Mouse (Mus musculus): ENCODE data around the gene Mrps16. TPM values are rescaled to one million over a fixed set of nuclear protein-coding genes. Genes with fewer than 3 reads are reported as not detected.

The Mrps16 gene
- total RNA-seq, 1 experiment from 2014 or later: 43.9 TPM

DNA sequence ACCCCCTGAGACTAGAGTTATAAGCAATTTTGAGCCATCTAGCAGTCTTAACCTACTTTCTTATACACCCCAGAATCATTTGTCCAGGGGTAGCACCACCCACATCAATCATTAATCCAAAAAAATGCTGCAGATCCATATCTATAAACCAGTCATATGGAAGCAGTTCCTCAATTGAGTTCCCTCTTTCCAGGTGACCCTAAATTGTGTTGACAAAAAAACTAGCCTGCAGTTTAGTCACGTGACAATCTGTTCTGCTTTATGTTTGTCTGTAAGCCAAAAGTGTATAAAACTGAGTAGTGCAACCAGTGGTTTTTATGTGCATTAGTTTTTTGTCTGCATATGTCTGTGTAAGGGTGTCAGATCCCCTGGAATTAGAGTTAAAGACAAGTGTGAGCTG, 21.6 kb downstream of the Mrps16 start:
- ATAC-seq (replicated peaks; ENCODE audit: low read depth, poor library complexity, severe bottlenecking): no peak; the same call in 1 of the 2 replicates

DNA sequence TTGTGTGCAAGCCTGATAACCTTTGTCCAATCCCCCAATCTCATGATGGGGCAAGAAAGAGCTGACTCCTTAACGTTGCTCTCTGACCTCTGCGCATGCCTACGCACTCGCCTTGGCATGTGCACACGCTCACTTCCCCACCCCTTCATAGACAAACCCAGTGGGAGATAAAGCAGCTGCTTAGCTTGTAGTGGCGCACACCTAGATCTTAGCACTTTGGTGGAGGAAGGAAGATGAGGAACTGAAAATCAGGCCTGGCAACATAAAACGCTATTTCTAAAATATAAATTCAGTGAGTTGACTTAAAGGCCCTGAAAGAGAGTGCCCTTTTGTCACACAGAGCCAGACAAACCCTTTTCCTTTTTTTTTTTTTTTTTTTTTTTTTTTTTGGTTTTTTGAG, 22.6 kb downstream of the Mrps16 start:
- peak; percentile 78 for ATAC-seq (replicated peaks; ENCODE audit: low read depth, poor library complexity, severe bottlenecking)

- ATAC-seq (replicated peaks; ENCODE audit: low read depth, poor library complexity, severe bottlenecking): no peak
These were observed 25.2 kb downstream of the Mrps16 start for GRCm38 (mm10) chr14:20368271-20368670.

DNA sequence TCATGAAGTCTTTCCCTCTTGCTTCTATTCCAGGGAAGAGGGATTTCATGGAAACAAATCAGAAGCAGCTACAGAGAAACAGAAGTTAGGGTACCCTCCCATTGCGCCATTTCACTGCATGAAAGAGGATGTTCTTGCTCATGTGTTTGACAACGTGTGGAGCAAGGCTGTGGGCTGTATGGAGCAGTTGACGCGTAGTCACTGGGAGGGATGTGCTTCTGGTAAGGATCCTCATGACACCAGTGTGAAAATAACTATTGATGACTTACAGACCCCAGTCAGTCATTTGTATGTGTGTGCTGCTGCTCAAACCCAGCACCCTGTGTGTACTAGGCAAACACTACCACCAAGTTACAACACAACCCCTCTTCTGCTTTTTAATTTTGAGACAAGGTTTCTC, 30.2 kb downstream of the Mrps16 start:
- ATAC-seq (replicated peaks; ENCODE audit: low read depth, poor library complexity, severe bottlenecking): no peak

DNA sequence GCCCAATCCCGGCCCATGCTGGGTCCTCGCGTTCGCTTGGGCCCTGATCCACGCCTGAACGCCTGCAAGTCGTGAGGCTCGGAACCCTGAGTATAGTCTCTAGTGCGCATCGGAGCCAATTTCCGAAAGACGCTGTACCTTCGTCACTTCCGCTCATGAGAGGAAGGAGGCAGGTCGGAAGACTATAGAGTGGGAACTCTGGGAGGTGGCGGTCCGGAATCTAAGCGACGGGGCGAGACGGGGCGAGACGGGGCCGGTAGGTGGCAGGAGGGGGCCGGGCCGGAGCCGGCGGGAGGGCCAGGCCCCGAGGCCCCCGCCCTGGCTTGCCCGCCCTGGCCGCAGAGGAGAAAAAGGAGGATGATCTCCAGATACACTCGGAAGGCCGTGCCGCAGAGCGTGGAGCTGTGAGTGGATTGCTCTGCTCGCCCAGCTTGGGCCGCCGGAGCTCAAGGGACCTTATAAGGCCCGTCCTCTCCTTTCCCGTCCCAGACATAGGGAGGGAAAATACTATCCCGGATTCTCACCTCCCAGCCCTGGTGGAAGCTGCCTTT, 45.4 kb downstream of the Mrps16 start, which contains the start of the genes Ecd and Fam149b:
TSS of gene Ecd (minus strand) at position 131 of the 551 bp plus-strand sequence.
TSS of gene Fam149b (plus strand) at position 172 of the 551 bp plus-strand sequence.
- ATAC-seq (replicated peaks; ENCODE audit: low read depth, poor library complexity, severe bottlenecking): peak; percentile 97

GRCm38 (mm10) chr14:20347441-20347990, 45.9 kb downstream of the Mrps16 start:
- ATAC-seq (replicated peaks; ENCODE audit: low read depth, poor library complexity, severe bottlenecking): peak; percentile 49

- ATAC-seq (replicated peaks; ENCODE audit: low read depth, poor library complexity, severe bottlenecking): no peak
These were observed 47.5 kb downstream of the Mrps16 start for GRCm38 (mm10) chr14:20345885-20346284.

GRCm38 (mm10) chr14:20340866-20341265, 52.6 kb downstream of the Mrps16 start:
- ATAC-seq (replicated peaks; ENCODE audit: low read depth, poor library complexity, severe bottlenecking): peak; percentile 63; the same call in 1 of the 2 replicates

- ATAC-seq (replicated peaks; ENCODE audit: low read depth, poor library complexity, severe bottlenecking): 0 out of 2 replicates have a peak, but pooled peaks have one; percentile 39
These were observed 53.3 kb downstream of the Mrps16 start for GRCm38 (mm10) chr14:20340149-20340548.

GRCm38 (mm10) chr14:20339415-20339814, 54.0 kb downstream of the Mrps16 start:
- ATAC-seq (replicated peaks; ENCODE audit: low read depth, poor library complexity, severe bottlenecking): no peak

Other genes with a start within 250 kb of the Mrps16 start
- 11.4 and 13.9 TPM in 2 replicates for gene Kcnk5, start 211.8 kb downstream of the Mrps16 start, total RNA-seq (2017)
- gene Kcnk16, start 124.4 kb downstream of the Mrps16 start, total RNA-seq (2017): not detected in 2 replicates
- 8.2 and 10.1 TPM in 2 replicates for gene Nudt13, start 98.9 kb downstream of the Mrps16 start, total RNA-seq (2017)
- 60.3 and 73.0 TPM in 2 replicates for gene Ecd, start 45.5 kb downstream of the Mrps16 start, total RNA-seq (2017)
- 21.5 and 28.5 TPM in 2 replicates for gene Fam149b, start 45.5 kb downstream of the Mrps16 start, total RNA-seq (2017)
- 329 and 390 TPM in 2 replicates for gene Dnajc9, start 4.7 kb downstream of the Mrps16 start, total RNA-seq (2017)
- 0.05 TPM in 1 of 2 replicates, not detected in the other for gene Cfap70, start 58.6 kb upstream of the Mrps16 start, total RNA-seq (2017)
- gene Anxa7, start 86.5 kb upstream of the Mrps16 start, total RNA-seq (2017): 48.7 and 60.9 TPM in 2 replicates
- 1.1 and 1.9 TPM in 2 replicates for gene Mss51, start 103.3 kb upstream of the Mrps16 start, total RNA-seq (2017)
- 55.1 and 94.1 TPM in 2 replicates for gene Ppp3cb, start 152.9 kb upstream of the Mrps16 start, total RNA-seq (2017)
- gene Usp54, start 247.4 kb upstream of the Mrps16 start, total RNA-seq (2017): 8.3 and 8.6 TPM in 2 replicates

Measured in common myeloid progenitor, adult 5-6 weeks (primary cell).